Mouse (Mus musculus) gastrocnemius, adult 18-20 months (tissue): ENCODE results near the gene Speer4a. TPM values are rescaled to one million over a fixed set of nuclear protein-coding genes. Genes with fewer than 3 reads are reported as not detected.
"Not testable (repeated sequence)": the region's sequence is repeated elsewhere in the genome, so short reads cannot be mapped to it uniquely, and the experiment has no call there.

Experiments used
- DNase-seq: peaks from one replicate; pipeline ENCODE4 v3.0.0; 2021; ENCODE audit warnings: low spot score
- long read RNA-seq, 2 experiments: library from polyadenylated mRNA; stranded (forward); transcript quantifications; one replicate each; pipeline ENCODE4 v2.0.0; 2021
- total RNA-seq, 2 experiments: library from RNA; stranded (reverse); gene quantifications; 2 replicates each; pipeline ENCODE4 v1.2.3; 2021

Gene Speer4a
- not detected for total RNA-seq
- long read RNA-seq, experiment 1, result 0 reads
- long read RNA-seq, experiment 2, result 0 reads

DNA sequence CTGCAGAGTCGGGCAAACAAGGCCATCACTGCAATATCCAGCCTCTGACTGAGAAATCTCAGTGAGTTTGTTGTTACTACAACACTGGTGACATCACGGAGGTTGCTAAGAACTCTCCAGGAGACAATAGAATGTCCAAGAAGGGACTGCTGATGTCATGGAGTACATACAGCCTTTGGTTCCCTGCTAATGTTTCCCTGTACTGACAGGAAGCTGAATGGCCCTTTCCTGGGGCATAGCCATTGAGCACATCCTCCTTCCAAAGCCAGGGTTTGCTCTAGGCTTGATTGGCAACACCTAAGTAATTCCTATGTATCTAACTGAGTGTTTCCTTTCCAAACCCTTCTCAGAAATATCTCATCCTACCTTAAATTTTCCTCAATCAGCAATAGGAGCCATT lies at the start of gene Speer4a:
Gene Speer4a, minus strand, starts transcription at position 101 of the 400 bp plus-strand sequence.
- DNase-seq, result not testable (repeated sequence)

DNA sequence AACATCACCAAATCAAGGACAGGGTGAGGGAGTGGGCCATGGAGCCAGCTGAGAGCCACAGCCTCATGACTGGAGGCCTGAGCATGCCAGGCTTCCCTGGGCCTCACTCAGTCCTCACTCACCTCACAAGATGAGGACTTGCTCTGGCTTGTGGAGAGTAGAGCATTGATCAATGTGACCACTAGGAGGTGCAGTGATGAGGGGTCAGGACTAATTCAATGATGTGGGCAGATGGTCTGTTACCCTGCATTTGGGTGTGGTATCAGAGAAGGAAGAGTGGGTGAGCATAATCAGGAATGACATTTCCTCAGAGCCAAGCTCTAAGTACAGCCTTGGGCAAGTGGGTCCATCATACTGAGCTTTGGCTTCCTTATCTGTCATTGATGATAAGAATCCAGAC lies 39.7 kb upstream of the Speer4a start:
- DNase-seq, result not testable (repeated sequence)

DNA sequence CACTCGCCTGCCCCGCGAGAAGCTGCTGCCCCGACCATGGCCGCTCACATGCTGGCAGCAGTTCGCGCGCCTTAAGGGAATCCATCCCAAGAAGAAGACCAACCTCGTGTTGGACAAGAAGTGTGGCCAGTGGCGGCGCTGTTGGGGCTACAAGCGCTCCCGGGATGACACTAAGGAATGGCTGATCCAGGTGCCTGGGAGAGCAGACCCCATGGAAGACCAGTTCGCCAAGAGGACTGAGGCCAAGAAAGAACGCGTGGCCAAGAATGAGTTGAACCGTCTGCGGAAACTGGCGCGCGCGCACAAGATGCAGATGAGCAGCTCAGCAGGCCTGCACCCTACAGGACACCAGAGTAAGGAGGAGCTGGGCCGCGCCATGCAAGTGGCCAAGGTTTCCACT lies 31.4 kb upstream of the Speer4a start:
- DNase-seq, result no peak

DNA sequence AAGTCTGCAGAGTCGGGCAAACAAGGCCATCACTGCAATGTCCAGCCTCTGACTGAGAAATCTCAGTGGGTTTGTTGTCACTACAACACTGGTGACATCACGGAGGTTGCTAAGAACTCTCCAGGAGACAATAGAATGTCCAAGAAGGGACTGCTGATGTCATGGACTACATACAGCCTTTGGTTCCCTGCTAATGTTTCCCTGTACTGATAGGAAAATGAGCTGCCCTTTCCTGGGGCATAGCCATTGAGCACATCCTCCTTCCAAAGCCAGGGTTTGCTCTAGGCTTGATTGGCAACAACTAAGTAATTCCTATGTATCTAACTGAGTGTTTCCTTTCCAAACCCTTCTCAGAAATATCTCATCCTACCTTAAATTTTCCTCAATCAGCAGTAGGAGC lies 19.1 kb upstream of the Speer4a start, which contains the start of gene Gm7347:
Gene Gm7347, minus strand, starts transcription at position 101 of the 400 bp plus-strand sequence.
- not testable (repeated sequence) for DNase-seq

DNA sequence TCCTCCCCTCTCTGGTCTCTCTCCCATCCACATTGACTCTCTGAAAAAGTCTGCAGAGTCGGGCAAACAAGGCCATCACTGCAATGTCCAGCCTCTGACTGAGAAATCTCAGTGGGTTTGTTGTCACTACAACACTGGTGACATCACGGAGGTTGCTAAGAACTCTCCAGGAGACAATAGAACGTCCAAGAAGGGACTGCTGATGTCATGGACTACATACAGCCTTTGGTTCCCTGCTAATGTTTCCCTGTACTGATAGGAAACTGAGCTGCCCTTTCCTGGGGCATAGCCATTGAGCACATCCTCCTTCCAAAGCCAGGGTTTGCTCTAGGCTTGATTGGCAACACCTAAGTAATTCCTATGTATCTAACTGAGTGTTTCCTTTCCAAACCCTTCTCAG lies 16.5 kb downstream of the Speer4a start, which contains the start of gene Gm5862:
Gene Gm5862, minus strand, starts transcription at position 101 of the 400 bp plus-strand sequence.
- not testable (repeated sequence) for DNase-seq

DNA sequence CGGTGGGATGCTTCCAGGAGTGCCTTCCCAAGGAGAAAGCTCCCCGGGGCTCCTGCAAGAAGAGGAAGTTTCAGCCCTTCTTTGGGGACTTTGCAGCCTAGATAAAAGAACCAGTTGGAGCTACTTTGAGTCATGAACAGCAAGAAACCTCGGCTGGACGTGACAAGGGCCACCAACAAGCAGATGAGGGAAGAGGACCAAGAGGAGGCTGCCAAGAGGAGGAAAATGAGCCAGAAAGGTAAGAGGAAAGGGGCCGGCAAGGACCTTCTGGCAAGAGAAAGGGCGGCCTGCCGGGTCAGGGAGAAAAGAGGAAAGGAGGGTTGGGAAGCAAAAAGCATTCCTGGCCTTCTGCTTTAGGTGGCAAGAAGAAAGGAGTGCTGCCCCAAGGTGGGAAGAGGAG lies 31.7 kb downstream of the Speer4a start:
- DNase-seq, result not testable (repeated sequence)

DNA sequence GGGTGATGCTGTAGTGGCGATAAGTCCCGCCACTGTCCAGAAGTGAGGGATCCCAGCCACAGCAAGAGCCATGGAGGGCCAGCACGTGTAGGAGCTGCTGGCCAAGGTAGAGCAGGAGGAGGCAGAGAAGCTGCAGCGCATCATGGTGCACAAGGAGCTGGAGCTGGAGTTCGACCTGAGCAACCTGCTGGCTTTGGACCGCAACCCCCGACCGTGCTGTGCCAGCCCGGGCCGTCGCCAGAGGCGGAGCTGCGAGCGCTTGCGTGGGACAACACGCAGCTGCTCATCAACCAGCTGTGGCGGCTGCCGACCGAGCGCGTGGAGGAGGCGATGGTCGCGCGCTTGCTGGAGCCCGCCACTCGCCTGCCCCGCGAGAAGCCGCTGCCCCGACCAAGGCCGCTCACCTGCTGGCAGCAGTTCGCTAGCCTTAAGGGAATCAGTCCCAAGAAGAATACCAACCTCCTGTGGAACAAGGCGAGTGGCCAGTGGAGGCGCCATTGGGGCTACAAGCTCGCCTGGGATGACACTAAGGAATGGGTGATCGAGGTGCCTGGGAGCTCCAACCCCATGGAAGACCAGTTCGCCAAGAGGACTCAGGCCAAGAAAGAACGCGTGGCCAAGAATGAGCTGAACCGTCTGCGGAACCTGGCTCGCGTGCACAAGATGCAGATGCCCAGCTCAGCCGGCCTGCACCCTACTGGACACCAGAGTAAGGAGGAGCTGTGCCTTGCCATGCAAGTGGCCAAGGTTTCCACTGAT lies 32.2 kb downstream of the Speer4a start:
- not testable (repeated sequence) for DNase-seq

DNA sequence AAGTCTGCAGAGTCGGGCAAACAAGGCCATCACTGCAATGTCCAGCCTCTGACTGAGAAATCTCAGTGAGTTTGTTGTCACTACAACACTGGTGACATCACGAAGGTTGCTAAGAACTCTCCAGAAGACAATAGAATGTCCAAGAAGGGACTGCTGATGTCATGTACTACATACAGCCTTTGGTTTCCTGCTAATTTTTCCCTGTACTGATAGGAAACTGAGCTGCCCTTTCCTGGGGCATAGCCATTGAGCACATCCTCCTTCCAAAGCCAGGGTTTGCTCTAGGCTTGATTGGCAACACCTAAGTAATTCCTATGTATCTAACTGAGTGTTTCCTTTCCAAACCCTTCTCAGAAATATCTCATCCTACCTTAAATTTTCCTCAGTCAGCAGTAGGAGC lies 34.7 kb downstream of the Speer4a start, which contains the start of gene Gm1979:
Gene Gm1979, minus strand, starts transcription at position 101 of the 400 bp plus-strand sequence.
- DNase-seq, result not testable (repeated sequence)

DNA sequence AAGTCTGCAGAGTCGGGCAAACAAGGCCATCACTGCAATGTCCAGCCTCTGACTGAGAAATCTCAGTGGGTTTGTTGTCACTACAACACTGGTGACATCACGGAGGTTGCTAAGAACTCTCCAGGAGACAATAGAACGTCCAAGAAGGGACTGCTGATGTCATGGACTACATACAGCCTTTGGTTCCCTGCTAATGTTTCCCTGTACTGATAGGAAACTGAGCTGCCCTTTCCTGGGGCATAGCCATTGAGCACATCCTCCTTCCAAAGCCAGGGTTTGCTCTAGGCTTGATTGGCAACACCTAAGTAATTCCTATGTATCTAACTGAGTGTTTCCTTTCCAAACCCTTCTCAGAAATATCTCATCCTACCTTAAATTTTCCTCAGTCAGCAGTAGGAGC lies 50.8 kb downstream of the Speer4a start, which contains the start of gene Gm21698:
Gene Gm21698, minus strand, starts transcription at position 101 of the 400 bp plus-strand sequence.
- DNase-seq, result not testable (repeated sequence)

Other genes starting within 250 kb of the Speer4a start
- not detected for gene Gm21663, start 97.2 kb downstream of the Speer4a start, total RNA-seq
- gene Gm21671, start 85.1 kb downstream of the Speer4a start, total RNA-seq, result not detected
- gene Gm21680, start 66.9 kb downstream of the Speer4a start, total RNA-seq, result not detected
- not detected for gene Gm21698, start 50.9 kb downstream of the Speer4a start, total RNA-seq
- not detected for gene Gm1979, start 34.8 kb downstream of the Speer4a start, total RNA-seq
- gene Gm5862, start 16.6 kb downstream of the Speer4a start, total RNA-seq, result not detected
- not detected for gene Gm7347, start 19.0 kb upstream of the Speer4a start, total RNA-seq
- not detected for gene Gm10471, start 49.7 kb upstream of the Speer4a start, total RNA-seq
- not detected for gene 5031410I06Rik, start 65.8 kb upstream of the Speer4a start, total RNA-seq
- gene Gm10220, start 81.9 kb upstream of the Speer4a start, total RNA-seq, result not detected
- gene Gm7361, start 218.1 kb upstream of the Speer4a start, total RNA-seq, result not detected